9 mouse cellular contexts compared by ENCODE assay signal in genomic region chr7:82119266-82119665, GRCm38 (mm10). TPM values are rescaled to one million over a fixed set of nuclear protein-coding genes. Genes with fewer than 3 reads are reported as not detected.
DNase-seq lines count a peak whose midpoint lies in the region; ATAC-seq lines count a peak whose summit lies in the region.
"Had no signal": no experiment of that assay in that cellular context is flagged by ENCODE, and none has a peak within 500 bp of the region (broad histone marks: within the 10 kb centered on the region; RNA-seq: fewer than 3 reads in every experiment).

No protein-coding gene starts in this region.

- WGBS in heart, embryonic 12.5 days = 8% methylated on average over 2 of the region's 2 CpGs
- WGBS in midbrain, embryonic 15.5 days = 6% methylated on average over 2 of the region's 2 CpGs

- ATAC-seq in heart, embryonic 12.5 days (ENCODE audit: insufficient number of reproducible peaks, low FRiP score) = no peak
- ATAC-seq in midbrain, embryonic 15.5 days (replicated peaks) = peak; percentile 80

- peak; percentile 87 for DNase-seq in heart, adult 11 months
- peak; percentile 91 to 93 for DNase-seq in cerebellum, postnatal 14 days
- DNase-seq in frontal cortex, postnatal 25 days (ENCODE audit: low spot score in 2 of 2) = peak; percentile 66 to 84
- DNase-seq in kidney, adult 18-20 months = peak; percentile 70
- peak; percentile 88 to 91 for DNase-seq in left cerebral cortex, postnatal 25 days (ENCODE audit: low spot score in 2 of 2)
- DNase-seq in spleen, postnatal 4 days (ENCODE audit: low spot score in 2 of 2) = peak; percentile 53 to 85

- no peaks in the 10 kb centered on the region for H3K4me1 ChIP-seq in heart, embryonic 12.5 days (replicated peaks)
- no peaks in the 10 kb centered on the region for H3K4me1 ChIP-seq in midbrain, embryonic 15.5 days

- H3K9me3 ChIP-seq in heart, embryonic 12.5 days (replicated peaks) = no peaks in the 10 kb centered on the region
- no peaks in the 10 kb centered on the region for H3K9me3 ChIP-seq in midbrain, embryonic 15.5 days

- no peak overlapping the region for H3K4me2 ChIP-seq in heart, embryonic 12.5 days
- no peak overlapping the region for H3K4me2 ChIP-seq in midbrain, embryonic 15.5 days

- H3K27ac ChIP-seq in heart, embryonic 12.5 days (ENCODE audit: poor library complexity, severe bottlenecking) = no peak overlapping the region
- H3K27ac ChIP-seq in midbrain, embryonic 15.5 days = no peak overlapping the region

- H3K36me3 ChIP-seq in heart, embryonic 12.5 days = no peaks in the 10 kb centered on the region
- no peaks in the 10 kb centered on the region for H3K36me3 ChIP-seq in midbrain, embryonic 15.5 days (replicated peaks)

- H3K9ac ChIP-seq in heart, embryonic 12.5 days = no peak overlapping the region
- H3K9ac ChIP-seq in midbrain, embryonic 15.5 days = no peak overlapping the region

- H3K4me3 ChIP-seq in heart, embryonic 12.5 days = no peak overlapping the region
- H3K4me3 ChIP-seq in midbrain, embryonic 15.5 days = no peak overlapping the region

- H3K27me3 ChIP-seq in heart, embryonic 12.5 days (replicated peaks) = 0 out of 2 replicates have a peak, but pooled peaks cover 8% of the 10 kb centered on the region
- H3K27me3 ChIP-seq in midbrain, embryonic 15.5 days (replicated peaks) = no peaks in the 10 kb centered on the region

- intact Hi-C loops in left cerebral cortex, postnatal 25 days (cut with DNase I) = loop anchor here (1.0 to 10.0 kb wide), 3 partner anchors 158 to 334 kb away; partner anchors contain the start of gene 3110040N11Rik

RNA-seq across cellular contexts. Expression of gene Sh3gl3, which starts 54.4 kb away (rescaled TPM):
- polyA plus RNA-seq in heart, embryonic 12.5 days (2016; fragmentation: Nextera tagmentation; extraction: Ambion mirVana) = 5.4 and 6.4 TPM in 2 replicates
- 10 to 100 TPM; 50.8 to 58.9 TPM for total RNA-seq in left cerebral cortex, postnatal 25 days (2021)
- polyA plus RNA-seq in midbrain, embryonic 15.5 days (2015; fragmentation: Nextera tagmentation; extraction: Ambion mirVana) = 73.9 and 75.1 TPM in 2 replicates
- total RNA-seq: neutrophil, adult 5-6 weeks had no signal

Comparison
In these comparisons a context has a peak if more than half of its experiments do, and no peak if none do; other contexts are left out.
1. RNA of gene Sh3gl3, which starts 54.4 kb away (polyA plus RNA-seq): 73.9 to 75.1 TPM in midbrain, embryonic 15.5 days; 5.4 to 6.4 TPM in heart, embryonic 12.5 days; every median in the first group is over 10 times any median in the second.
2. Peak in every context shown above with its lines, with median percentiles within 50 percentile points of each other: DNase-seq.